Mouse (Mus musculus) forebrain, embryonic 15.5 days (tissue): ENCODE measurements around the gene Pigs. TPM values are rescaled to one million over a fixed set of nuclear protein-coding genes. Genes with fewer than 3 reads are reported as not detected.

Source experiments
- ATAC-seq: fragments of 200-750 bp; cut with Nextera tagmentation; replicated peaks from 2 replicates; pipeline ENCODE4 v1.8.0; 2017; ENCODE audit warnings: mild to moderate bottlenecking, moderate TSS enrichment, moderate library complexity
- H3K27ac ChIP-seq: fragments of 300-500 bp; sonication (generic); replicated peaks from 2 replicates; pipeline ENCODE4 v1.5.1; 2015; ENCODE audit warnings: mild to moderate bottlenecking, inconsistent platforms
- H3K27me3 ChIP-seq: fragments of 300-500 bp; sonication (generic); 2 replicates; pipeline ENCODE4 v1.6.1; 2015; ENCODE audit warnings: inconsistent platforms
- H3K36me3 ChIP-seq: fragments of 300-500 bp; sonication (generic); 2 replicates; pipeline ENCODE4 v1.6.1; 2015; ENCODE audit warnings: mild to moderate bottlenecking, inconsistent platforms
- H3K4me1 ChIP-seq: fragments of 300-500 bp; sonication (generic); 2 replicates; pipeline ENCODE4 v1.6.1; 2015; ENCODE audit warnings: inconsistent platforms
- H3K4me2 ChIP-seq: fragments of 300-500 bp; sonication (generic); replicated peaks from 2 replicates; pipeline ENCODE4 v1.6.1; 2015; ENCODE audit warnings: mild to moderate bottlenecking, inconsistent platforms
- H3K4me3 ChIP-seq: fragments of 300-500 bp; sonication (generic); 2 replicates; pipeline ENCODE4 v1.5.1; 2015; ENCODE audit warnings: mild to moderate bottlenecking, inconsistent platforms
- H3K9ac ChIP-seq: fragments of 300-500 bp; sonication (generic); replicated peaks from 2 replicates; pipeline ENCODE4 v1.6.1; 2015; ENCODE audit warnings: mild to moderate bottlenecking, inconsistent platforms
- H3K9me3 ChIP-seq: fragments of 300-500 bp; sonication (generic); 2 replicates; pipeline ENCODE4 v1.6.1; 2016; ENCODE audit warnings: inconsistent platforms
- WGBS: fragments of 180-500 bp; shearing (Covaris S2); methylation state at CpG from one replicate; pipeline ENCODE4 v1.1.7; 2015; ENCODE audit warnings: mixed read lengths; 5-methylcytosine and 5-hydroxymethylcytosine counted together
- polyA plus RNA-seq: library from polyadenylated mRNA; unstranded; fragments of >200 nt; fragmentation: Nextera tagmentation; extraction: Ambion mirVana; gene quantifications from 2 replicates; pipeline ENCODE4 v1.2.1, GENCODE M21; 2015

Gene Pigs
- polyA plus RNA-seq, 1 experiment from 2014 or later: 56.7 TPM

- peaks cover 29% of the 10 kb centered on the region for H3K4me1 ChIP-seq
- WGBS: under 1% methylated on average over 63 of the region's 66 CpGs
- no peaks in the 10 kb centered on the region for H3K9me3 ChIP-seq
- H3K36me3 ChIP-seq: peaks cover 26% of the 10 kb centered on the region
- H3K4me3 ChIP-seq: peak within 1 kb of the TSS; percentile 100
- peak; percentile 85 for ATAC-seq
- H3K27ac ChIP-seq: peak within 1 kb of the TSS; percentile 88
- peak within 1 kb of the TSS; percentile 65 for H3K4me2 ChIP-seq
- peak within 1 kb of the TSS; percentile 97 for H3K9ac ChIP-seq
- H3K27me3 ChIP-seq: no peaks in the 10 kb centered on the region
Observed at GRCm38 (mm10) chr11:78343381-78344327, 15.4 kb downstream of the Pigs start, which contains the start of gene Unc119. Unc119 (plus strand) TSS chr11:78343482.

GRCm38 (mm10) chr11:78344328-78344889 lies 16.2 kb downstream of the Pigs start:
- Histone ChIP-seq H3K9ac (peak overlapping the region; percentile 97), H3K27ac (peak overlapping the region; percentile 88), H3K27me3 (no peaks in the 10 kb centered on the region), H3K36me3 (peaks cover 25% of the 10 kb centered on the region), H3K9me3 (no peaks in the 10 kb centered on the region), H3K4me2 (peak overlapping the region; percentile 65), H3K4me3 (peak overlapping the region; percentile 100), H3K4me1 (peaks cover 29% of the 10 kb centered on the region)
- WGBS: 76% methylated on average over 6 of the region's 6 CpGs
- no peak for ATAC-seq

GRCm38 (mm10) chr11:78344890-78345715 lies 16.9 kb downstream of the Pigs start:
- Histone ChIP-seq H3K27me3 (no peaks in the 10 kb centered on the region), H3K4me2 (peak overlapping the region; percentile 65; the same call in 1 of the 2 replicates), H3K36me3 (peaks cover 18% of the 10 kb centered on the region), H3K27ac (peak overlapping the region; percentile 6), H3K9me3 (no peaks in the 10 kb centered on the region), H3K4me1 (peaks cover 29% of the 10 kb centered on the region), H3K4me3 (peak overlapping the region; percentile 100; the same call in 1 of the 2 replicates), H3K9ac (peak overlapping the region; percentile 16; the same call in 1 of the 2 replicates)
- WGBS: 70% methylated on average over 8 of the region's 8 CpGs
- no peak for ATAC-seq

DNA sequence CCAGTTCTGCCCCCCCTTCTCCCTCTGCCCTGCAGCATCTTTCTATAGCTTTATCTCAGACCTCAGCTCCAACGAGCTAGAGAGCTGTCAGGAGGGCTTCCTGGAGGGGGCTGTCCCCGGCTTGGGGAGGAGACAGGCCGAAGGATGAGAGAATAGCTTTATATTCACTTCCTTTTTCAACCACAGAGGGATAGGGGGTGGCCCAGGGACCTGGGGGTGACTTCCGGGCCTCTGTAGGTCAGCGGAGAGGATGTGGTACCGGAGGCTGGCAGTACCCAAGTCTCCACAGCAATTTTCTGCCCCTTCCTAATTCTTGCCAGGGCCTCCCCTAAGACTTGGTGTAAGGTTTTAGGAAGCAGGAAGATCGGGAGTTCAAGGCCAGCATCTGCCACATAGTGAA lies 17.6 kb downstream of the Pigs start:
- H3K4me2 ChIP-seq: no peak overlapping the region
- no peaks in the 10 kb centered on the region for H3K27me3 ChIP-seq
- H3K27ac ChIP-seq: no peak overlapping the region
- H3K9ac ChIP-seq: no peak overlapping the region
- 82% methylated on average over 7 of the region's 7 CpGs for WGBS
- H3K36me3 ChIP-seq: peaks cover 16% of the 10 kb centered on the region
- H3K4me3 ChIP-seq: no peak overlapping the region
- no peak for ATAC-seq
- H3K9me3 ChIP-seq: no peaks in the 10 kb centered on the region
- H3K4me1 ChIP-seq: peaks cover 29% of the 10 kb centered on the region

- Histone ChIP-seq H3K9me3 (no peaks in the 10 kb centered on the region), H3K4me2 (no peak overlapping the region), H3K4me3 (no peak overlapping the region), H3K27ac (no peak overlapping the region), H3K36me3 (peaks cover 13% of the 10 kb centered on the region), H3K27me3 (no peaks in the 10 kb centered on the region), H3K4me1 (peaks cover 29% of the 10 kb centered on the region), H3K9ac (no peak overlapping the region)
- WGBS: 68% methylated on average over 6 of the region's 6 CpGs
- ATAC-seq: no peak
Observed at GRCm38 (mm10) chr11:78346326-78347069, 18.3 kb downstream of the Pigs start.

DNA sequence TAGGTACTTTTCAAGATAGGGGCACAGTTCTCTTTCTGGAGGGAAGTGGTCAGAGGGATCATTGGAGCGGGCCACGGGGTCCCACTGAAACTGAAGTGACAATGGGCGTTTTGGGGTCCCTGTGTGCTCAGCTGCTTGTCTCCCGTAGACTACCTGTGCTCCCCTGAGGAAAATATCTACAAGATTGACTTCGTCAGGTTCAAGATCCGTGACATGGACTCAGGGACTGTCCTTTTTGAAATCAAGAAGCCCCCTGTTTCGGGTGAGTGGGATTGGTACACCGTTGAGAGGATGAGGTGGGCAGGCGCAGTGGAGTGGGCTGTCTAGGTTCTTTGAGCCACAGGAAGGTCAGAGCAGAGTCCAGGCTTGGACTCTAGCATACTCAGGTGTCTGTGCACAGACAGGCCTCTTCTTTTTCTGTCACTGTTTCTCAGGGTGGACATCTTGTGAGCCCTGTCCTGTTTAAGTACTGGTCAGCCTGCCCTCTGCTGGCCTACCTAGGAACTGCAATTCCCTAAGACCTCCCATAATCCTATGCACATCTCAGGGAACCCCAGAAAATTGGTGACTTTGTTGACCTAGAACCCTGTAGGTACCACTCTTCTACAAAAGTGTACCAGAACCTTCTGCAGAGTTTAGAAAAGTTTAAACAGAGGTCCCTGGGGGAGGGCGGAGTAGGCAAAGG lies 19.0 kb downstream of the Pigs start:
- Histone ChIP-seq H3K27ac (no peak overlapping the region), H3K4me2 (no peak overlapping the region), H3K36me3 (peaks cover 13% of the 10 kb centered on the region), H3K9ac (no peak overlapping the region), H3K27me3 (no peaks in the 10 kb centered on the region), H3K4me1 (peaks cover 29% of the 10 kb centered on the region), H3K4me3 (no peak overlapping the region), H3K9me3 (no peaks in the 10 kb centered on the region)
- no peak for ATAC-seq
- 91% methylated on average over 10 of the region's 10 CpGs for WGBS

DNA sequence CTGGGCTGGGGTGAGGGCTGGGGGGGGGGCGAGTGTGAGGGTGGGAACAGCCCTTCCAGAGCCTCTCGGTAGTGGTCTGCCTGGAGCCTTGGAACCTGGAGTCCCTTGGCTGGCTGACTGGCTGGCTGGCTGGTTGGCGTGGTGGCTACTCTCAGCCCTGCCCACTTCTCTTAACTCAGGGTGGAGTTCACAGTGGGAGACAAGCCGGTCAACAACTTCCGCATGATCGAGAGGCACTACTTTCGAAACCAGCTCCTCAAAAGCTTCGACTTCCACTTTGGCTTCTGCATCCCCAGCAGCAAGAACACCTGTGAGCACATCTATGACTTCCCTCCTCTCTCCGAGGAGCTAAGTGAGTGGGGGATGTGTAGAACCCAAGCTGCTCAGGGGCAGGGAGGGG lies 19.7 kb downstream of the Pigs start:
- Histone ChIP-seq H3K4me1 (peaks cover 29% of the 10 kb centered on the region), H3K9me3 (no peaks in the 10 kb centered on the region), H3K27me3 (no peaks in the 10 kb centered on the region), H3K36me3 (peaks cover 13% of the 10 kb centered on the region), H3K4me2 (no peak overlapping the region), H3K27ac (no peak overlapping the region), H3K4me3 (no peak overlapping the region), H3K9ac (no peak overlapping the region)
- no peak for ATAC-seq
- WGBS: 81% methylated on average over 9 of the region's 9 CpGs

- H3K4me2 ChIP-seq: no peak overlapping the region
- no peak overlapping the region for H3K27ac ChIP-seq
- no peaks in the 10 kb centered on the region for H3K9me3 ChIP-seq
- no peak for ATAC-seq
- peaks cover 13% of the 10 kb centered on the region for H3K36me3 ChIP-seq
- H3K27me3 ChIP-seq: no peaks in the 10 kb centered on the region
- H3K9ac ChIP-seq: no peak overlapping the region
- 75% methylated on average over 7 of the region's 7 CpGs for WGBS
- peaks cover 29% of the 10 kb centered on the region for H3K4me1 ChIP-seq
- H3K4me3 ChIP-seq: no peak overlapping the region
Observed at GRCm38 (mm10) chr11:78348474-78348873, 20.3 kb downstream of the Pigs start.

DNA sequence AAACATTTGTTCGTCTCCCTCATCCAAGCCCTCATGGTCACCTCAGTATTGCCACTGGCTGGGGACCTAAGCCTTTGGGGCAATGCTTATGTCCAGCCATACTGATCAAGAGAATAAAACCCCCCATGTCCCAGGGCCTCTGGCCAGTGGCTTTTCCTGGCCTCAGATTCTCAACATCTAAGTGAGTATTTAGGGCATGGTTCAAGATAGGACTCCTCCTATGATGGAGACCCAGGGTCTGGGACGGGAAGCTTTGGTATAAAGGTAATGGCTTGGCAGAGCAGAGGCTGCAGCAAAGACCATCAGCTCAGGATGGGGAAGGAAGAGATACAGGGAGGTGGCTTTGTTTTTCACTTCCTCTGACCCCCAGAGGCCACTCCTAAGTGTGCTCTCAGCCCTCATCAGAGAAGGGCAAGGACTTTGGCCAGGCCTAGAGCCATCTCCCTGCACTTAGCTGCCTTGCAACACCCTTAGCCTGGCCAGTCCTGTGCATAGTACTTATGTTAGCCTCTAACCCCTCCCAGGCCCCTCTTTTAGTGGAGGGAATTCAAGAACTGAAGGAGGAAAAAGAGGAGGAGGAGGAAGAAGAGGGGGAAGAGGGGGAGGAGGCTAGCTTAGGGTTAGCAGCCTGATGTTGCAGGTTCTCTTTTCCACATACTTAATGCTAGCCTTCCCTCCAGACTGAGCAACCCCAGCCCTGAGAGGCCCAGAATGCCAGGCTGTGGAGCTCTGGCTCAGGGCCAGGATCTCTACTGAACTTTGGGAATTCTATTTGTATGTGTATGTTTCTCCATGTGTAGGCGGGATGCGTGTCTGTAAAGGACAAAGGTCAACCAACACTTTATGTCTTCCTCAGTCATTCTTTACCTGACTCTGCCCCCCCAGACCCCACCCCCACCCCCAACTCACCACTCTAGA lies 21.5 kb downstream of the Pigs start:
- Histone ChIP-seq H3K4me3 (no peak overlapping the region), H3K4me2 (no peak overlapping the region), H3K27ac (no peak overlapping the region), H3K9me3 (no peaks in the 10 kb centered on the region), H3K4me1 (peaks cover 19% of the 10 kb centered on the region), H3K9ac (no peak overlapping the region), H3K27me3 (no peaks in the 10 kb centered on the region), H3K36me3 (peaks cover 13% of the 10 kb centered on the region)
- 86% methylated on average over 4 of the region's 4 CpGs for WGBS
- ATAC-seq: no peak

GRCm38 (mm10) chr11:78353081-78353480 lies 24.9 kb downstream of the Pigs start:
- Histone ChIP-seq H3K4me2 (no peak overlapping the region), H3K4me1 (no peaks in the 10 kb centered on the region; the same call in 1 of the 2 replicates), H3K9ac (no peak overlapping the region), H3K27me3 (no peaks in the 10 kb centered on the region), H3K27ac (no peak overlapping the region), H3K36me3 (peaks cover 11% of the 10 kb centered on the region), H3K9me3 (no peaks in the 10 kb centered on the region), H3K4me3 (no peak overlapping the region)
- 91% methylated on average over 1 of the region's 1 CpGs for WGBS
- no peak for ATAC-seq
